Mouse (Mus musculus) frontal cortex, postnatal 14 days (tissue): Measurements from ENCODE around the gene Hsd3b5.
"Not testable (repeated sequence)": the region's sequence is repeated elsewhere in the genome, so short reads cannot be mapped to it uniquely, and the experiment has no call there.

Experiments used
- DNase-seq, 2 experiments: peaks; one replicate each; pipeline ENCODE4 v3.0.0; 2022; ENCODE audit warnings: low spot score in 2 of 2

Hsd3b5 gene

DNA sequence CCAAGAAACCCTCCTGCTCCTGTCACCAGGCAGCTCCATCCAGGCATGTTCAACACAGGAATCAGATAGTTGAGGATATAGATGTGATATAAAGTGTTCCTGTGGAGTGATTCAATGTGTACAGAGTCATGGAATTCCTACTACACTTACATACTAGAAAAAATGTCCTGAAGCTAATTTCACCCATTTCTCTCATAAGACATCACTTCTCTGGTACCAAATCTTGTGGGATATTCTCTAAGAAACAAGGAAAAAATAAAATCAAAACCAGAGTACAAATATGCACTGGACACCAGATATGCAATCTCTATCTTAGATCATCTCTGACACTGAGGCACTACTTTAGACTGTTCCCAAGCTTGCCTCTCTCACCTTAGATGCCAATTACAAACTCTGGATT lies at the start of gene Hsd3b5:
Gene Hsd3b5, minus strand, starts transcription at position 101 of the 400 bp plus-strand sequence.
- no peak for DNase-seq

DNA sequence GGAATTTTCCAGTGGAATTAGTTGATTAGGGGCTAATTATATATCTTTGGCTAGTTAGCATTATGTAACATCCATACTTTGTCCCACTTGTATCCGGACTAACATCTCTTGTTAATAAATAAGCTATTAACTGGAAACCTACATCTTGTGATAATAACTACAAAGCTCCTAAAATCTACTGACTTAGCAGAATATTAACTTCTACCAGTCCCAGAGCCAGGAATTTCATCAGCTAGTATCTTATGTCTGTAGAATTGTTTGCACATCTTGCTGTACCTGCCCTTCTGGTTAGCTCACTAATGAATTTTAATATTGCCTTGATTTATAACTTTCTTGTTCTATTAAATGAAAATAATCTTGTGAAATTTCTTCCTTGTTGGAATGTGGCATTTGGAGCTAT lies 5.1 kb upstream of the Hsd3b5 start:
- no peak for DNase-seq

DNA sequence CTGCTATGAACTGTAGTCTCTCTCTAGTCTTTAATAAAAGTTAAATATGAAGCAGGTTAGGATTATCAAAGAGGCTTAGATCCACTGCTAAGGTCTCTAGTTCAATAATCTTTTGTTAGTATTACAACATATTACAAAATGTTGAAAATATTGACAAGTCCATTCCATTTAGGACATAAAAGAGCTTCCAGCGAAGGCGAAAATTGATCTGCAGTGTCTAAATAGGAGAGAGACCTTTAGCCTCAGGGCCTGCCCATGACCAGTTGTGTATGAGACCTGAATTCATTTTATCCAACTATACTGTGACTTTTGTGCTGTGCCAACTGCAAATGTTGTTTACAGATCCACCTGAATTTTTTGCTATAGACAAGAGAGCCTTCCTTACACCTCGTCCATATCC lies 419 bp downstream of the Hsd3b5 start:
- DNase-seq = no peak

DNA sequence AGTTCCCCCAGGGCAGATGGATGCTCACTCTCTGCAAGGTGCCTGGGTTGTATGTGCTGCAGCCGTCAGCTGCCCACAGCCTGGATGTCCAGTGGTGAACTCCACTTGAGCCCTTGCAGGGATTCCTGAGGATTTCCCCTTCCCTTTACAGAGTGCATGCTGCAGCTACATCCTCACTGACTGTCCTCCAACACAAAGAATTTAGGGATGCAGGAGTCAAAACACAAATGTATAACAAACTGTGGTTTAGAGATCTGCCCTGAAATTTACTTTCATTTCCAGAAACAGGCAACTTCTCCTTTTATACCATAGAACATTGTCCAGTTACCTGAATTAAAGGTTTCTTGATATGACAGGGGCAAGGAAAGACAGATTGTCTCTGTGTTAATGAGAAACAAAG lies 13.3 kb downstream of the Hsd3b5 start:
- not testable (repeated sequence) for DNase-seq

DNA sequence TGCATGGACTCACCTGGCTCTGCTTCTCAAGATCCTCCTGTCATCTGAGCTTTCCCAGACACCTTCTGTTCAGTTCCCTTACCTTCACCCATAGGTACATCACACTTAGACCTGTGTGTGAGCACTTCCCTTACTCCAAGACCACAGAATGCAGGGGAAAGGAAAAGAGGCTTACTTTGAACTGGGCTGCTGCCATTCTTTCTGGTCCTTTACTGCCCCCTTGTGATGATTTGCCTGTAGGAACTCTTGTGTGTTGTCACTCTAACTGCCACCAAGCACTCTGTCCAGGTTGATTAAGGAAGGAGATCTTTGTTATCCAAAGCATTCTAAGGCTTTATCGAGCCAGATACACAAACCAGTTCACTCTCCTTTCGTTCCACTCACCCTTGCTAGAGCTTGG lies 13.8 kb downstream of the Hsd3b5 start:
- not testable (repeated sequence) for DNase-seq

DNA sequence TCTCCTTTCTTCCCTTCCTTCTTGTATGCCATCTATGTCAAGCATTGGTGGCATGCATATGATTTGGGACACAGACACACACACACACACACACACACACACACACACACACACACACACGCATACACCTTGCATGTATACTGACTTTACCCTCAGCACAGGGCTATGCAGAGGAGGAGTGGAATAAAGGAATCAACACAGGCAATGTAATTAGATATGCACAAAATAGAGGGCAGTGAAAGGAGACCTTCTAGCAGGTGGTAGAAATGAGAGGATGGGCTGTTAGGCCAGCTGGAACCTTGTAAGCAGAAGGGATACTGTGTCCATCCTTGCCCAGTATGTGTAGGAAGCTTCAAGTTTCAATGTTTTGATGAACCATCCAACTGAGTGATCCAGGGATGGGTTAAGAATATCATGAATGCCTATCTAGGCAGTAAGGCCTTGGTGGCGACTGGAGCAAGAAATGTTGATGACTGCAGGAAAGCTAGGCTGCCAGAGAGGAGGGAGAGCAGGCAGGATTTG lies 15.6 kb downstream of the Hsd3b5 start:
- DNase-seq = not testable (repeated sequence)

DNA sequence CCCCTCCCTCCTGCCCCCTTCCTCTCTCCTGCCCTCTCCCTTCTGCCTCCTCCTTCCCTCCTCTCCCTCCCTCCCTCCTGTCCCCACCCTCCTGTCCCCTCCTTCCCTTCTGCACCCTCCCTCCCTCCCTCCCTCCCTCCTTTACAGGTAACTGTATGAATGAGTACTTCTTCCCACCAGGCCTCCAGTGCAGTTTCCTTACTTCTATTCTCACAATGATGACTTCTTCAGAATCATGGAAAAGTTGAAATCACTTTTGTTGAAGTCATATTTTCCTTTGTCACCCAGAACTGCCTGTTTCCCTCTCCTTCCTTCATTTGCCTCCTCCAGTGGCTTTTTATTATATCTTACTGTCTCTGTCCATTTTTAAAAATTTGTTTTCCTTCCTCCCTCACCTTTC lies 16.1 kb downstream of the Hsd3b5 start:
- DNase-seq = no peak

DNA sequence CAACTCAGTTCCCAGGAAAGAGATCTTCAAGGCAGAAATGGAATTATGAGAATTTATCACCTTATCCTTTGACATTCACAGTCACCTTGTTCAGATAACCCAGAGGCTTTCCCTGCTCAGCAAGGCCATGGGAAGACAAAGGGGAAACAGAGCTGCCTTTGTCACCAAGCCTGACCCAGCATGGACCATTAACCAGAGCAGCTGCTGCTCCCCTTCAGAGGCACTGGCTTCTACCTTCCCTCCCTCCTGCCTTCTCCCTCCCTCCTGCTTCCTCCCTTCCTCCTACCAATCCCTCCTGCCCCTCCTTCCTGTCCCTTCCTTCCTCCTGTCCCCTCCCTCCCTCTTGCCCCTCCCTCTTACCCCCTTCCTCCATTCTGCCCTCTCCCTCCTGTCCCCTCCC lies 16.5 kb downstream of the Hsd3b5 start:
- not testable (repeated sequence) for DNase-seq

DNA sequence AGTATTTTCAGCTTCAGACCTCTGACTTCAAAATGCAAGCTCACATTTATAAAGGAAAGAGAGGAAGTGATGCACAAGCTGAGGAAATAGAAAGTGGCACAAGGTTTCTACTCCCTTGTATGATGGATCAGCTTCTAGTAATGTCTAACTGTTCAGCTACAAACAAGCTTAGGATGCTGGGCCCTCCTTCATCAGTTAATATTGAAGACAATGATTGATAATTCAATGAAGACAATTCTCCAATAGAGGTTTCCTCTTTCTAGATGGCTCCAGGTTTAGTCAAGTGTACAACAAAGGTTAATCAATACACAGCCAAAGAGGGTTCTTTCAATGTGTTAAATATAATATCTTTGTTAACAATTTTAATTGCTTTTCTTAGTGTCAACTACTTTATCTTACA lies 41.3 kb downstream of the Hsd3b5 start, which contains the start of gene Gm10681:
Gene Gm10681, minus strand, starts transcription at position 101 of the 400 bp plus-strand sequence.
- DNase-seq = no peak

DNA sequence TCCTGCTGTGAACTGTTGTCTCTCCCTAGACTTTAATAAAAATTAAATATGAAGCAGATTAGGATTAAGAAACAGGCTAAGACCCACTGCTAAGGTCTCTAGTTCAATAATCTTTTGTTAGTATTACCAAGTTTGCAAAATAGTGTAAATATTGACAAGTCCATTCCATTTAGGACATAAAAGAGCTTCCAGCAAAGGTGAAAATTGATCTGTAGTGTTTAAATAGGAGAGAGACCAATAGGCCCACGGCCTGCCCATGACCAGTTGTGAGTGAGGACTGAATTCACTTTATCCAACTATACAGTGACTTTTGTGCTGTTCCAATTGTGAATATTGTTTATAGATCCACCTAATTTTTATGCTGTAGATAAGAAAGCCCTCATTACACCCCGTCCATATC lies 42.3 kb downstream of the Hsd3b5 start:
- DNase-seq = no peak

DNA sequence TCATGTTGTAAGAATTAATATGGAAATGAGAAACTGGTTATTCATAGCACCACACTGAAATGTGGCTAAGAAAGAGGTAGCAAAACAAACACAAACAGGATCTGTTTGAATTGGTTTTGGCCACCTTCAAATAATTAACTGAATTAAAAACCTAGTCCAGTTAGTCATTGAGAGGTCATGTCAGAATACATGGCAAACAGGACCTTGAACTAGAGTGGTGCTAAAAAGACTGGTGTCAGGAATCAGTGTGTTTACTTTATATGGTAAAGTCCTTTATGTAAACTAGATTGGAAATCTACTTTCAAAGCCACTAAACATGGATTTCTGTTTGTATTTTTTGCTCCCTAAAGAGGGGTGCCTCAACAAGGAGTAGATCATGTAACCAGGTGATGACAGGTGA lies 47.4 kb downstream of the Hsd3b5 start:
- not testable (repeated sequence) for DNase-seq

DNA sequence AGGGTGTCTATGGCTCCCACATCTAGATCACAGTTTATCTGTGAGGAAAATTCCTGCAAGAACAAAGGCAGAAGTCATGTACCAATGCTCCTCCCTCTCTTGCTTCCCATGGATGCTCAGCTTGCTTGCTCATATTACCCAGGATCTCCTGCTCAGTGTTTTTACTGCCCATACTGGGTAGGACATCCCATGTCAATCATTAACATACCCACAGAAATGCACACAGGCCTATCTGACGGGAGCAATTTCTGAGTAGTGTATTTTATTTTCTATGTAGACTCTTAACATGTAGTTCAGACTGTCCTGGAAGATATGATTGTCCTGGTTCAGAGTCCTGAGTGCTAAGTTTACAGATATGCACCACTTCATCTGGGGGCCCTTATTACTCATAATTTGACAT lies 47.9 kb downstream of the Hsd3b5 start:
- not testable (repeated sequence) for DNase-seq

DNA sequence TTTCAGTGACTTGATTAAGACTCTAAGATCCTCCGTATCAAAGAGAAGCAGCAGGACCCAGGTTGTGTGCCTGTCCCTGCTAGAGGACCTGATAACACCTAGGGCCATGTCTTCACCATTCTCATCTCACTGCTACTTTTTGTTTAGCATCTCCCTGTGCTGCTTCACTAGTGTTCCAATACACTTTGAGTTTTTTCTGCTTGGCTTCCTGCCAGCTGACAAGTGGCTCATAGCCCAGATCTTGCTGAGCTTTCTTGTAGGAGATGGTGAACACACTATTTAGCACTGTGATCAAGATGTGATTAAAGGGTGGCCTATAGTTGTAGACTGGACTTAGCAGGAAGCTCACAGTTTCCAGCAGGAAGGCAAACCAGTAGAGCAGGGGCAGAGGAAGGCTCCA lies 49.0 kb downstream of the Hsd3b5 start:
- DNase-seq = peak; percentile 46 to 68
